Mouse (Mus musculus) ES-Bruce4 (cell line): ENCODE measurements around the gene Denr.

Source experiments
- CTCF ChIP-seq: IDR thresholded peaks from one replicate; pipeline ENCODE4 v1.8.1; 2011; ENCODE audit warnings: low read depth, low read length
- EP300 ChIP-seq: IDR thresholded peaks from 2 replicates; pipeline ENCODE4 v1.6.1; 2011; ENCODE audit warnings: low read depth, low read length; ENCODE audit not compliant: insufficient read depth

DNA sequence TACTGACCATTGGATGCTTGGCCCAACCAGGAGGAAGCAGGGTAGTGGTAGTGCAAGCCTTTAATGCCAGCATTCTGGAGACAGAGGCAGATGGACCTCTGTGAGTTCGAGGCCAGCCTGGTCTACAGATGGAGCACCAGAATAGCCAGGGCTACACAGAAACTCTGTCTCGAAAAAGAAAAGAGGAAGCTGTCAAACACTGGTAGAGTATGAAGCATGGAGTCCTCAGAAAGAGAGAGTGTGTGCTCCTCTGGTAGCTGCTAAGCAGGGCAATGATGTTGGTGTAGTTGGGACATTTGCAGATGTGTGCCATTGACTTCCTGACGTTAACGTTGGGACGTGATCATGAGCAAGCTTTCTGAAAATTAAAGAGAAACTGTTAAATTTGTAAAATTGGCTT, 31.5 kb downstream of the Denr start:
- no peak for TF ChIP-seq CTCF
- no peak for TF ChIP-seq EP300
